Mouse (Mus musculus): ENCODE data around the gene Pgm2.

DNA sequence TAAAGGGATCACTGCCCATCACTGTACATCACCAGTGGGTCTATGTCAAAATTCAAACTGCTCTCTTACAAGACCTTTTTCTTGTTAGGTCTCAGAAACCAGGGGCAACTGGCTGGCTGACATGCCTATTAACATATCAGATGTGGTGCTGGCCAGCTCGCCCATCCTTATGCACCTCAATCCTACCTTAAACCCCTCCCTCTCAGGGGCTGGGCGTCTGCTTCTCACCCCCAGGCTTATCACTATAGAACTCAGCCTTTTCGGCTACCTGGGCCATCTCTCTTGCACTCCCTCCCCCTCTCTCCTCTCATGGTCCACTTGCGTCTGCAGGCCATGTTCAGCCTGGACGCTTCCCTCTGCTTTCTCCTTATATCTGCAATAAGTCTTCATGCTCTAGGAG lies 38.8 kb downstream of the Pgm2 start:
- TF ChIP-seq POLR2A (IDR thresholded peaks at IDR 0.05; ENCODE audit: low read depth, low read length) (no peak), CTCF (conservative IDR thresholded peaks at IDR 0.05; ENCODE audit: insufficient read depth, insufficient read length, low read depth, low read length) (no peak)
